Comparison of ENCODE assay signal across 24 mouse cellular contexts in the genomic region with DNA sequence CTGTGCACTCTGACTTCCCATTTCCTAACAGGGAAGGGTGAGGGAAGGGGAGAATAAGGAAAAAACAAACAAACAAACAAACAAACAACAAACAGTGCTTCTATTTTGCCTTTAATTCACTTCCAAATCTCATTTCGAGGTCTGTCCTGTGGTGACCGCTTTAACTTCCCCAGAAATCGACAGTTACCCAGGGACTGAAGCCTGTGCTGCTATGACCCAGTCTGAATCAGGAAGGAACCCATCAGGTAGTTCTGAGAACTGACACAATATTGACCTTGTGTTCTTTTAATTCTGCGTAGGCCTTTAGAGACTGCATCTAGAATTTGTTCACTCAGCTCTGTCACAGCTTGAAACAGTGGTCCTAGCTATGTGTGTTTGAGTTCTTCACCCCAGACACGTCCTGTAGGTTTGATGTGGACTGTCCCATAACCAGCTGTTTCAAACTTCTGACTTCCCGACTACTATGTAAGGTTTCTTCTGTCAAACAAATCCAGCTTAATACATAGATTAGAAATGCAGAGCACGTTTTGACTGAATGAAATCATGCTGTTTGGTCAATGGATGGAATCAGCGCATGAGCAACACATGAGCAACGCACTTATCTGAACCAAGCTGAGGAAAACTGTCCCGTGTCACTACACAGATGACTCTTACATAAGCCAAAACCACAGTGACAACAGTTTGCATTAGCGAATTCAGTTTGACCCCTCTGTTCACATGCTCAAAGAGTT. TPM values are rescaled to one million over a fixed set of nuclear protein-coding genes. Genes with fewer than 3 reads are reported as not detected.
DNase-seq lines count a peak whose midpoint lies in the region; ATAC-seq and TF ChIP-seq lines count a peak whose summit lies in the region.
"Had no signal": no experiment of that assay in that cellular context is flagged by ENCODE, and none has a peak within 500 bp of the region (broad histone marks: within the 10 kb centered on the region; RNA-seq: fewer than 3 reads in every experiment).

No protein-coding gene starts in this region.

- DNase-seq in forebrain, embryonic 14.5 days (ENCODE audit: low spot score), result no peak
- DNase-seq in forebrain, postnatal 0 days, result no peak
- DNase-seq in liver, adult 2 months (ENCODE audit: extremely low read depth, low read depth, low spot score), result peak; percentile 10
- DNase-seq in liver, embryonic 11.5 days (ENCODE audit: low spot score), result no peak
- no peak for DNase-seq in kidney, adult 2 months
- no peak for DNase-seq in ovary, adult 18-20 months (ENCODE audit: low spot score)
- DNase-seq: adrenal gland, postnatal 36 days; cerebellum, adult 11 months; cerebellum, adult 9-11 months; gastrocnemius, postnatal 10 days; heart, adult 2 months; kidney, adult 9 months; kidney, postnatal 25 days; layer of hippocampus, postnatal 36 days; lung, adult 18-20 months; thymus, postnatal 25 days had no signal

- no peak overlapping the region for H3K4me3 ChIP-seq in forebrain, embryonic 14.5 days (ENCODE audit: low read depth, low read length)
- no peak overlapping the region for H3K4me3 ChIP-seq in forebrain, postnatal 0 days (ENCODE audit: low read depth, low read length)
- no peak overlapping the region for H3K4me3 ChIP-seq in liver, adult 2 months (ENCODE audit: insufficient read depth, low read depth, low read length)
- H3K4me3 ChIP-seq in liver, embryonic 11.5 days (ENCODE audit: low read depth, low read length), result no peak overlapping the region
- no peak overlapping the region for H3K4me3 ChIP-seq in forebrain, embryonic 15.5 days
- no peak overlapping the region for H3K4me3 ChIP-seq in kidney, adult 2 months (ENCODE audit: insufficient read depth, low read depth, low read length)
- H3K4me3 ChIP-seq: embryonic facial prominence, embryonic 15.5 days; heart, adult 2 months; heart, embryonic 13.5 days; layer of hippocampus, adult 2 months; liver, embryonic 12.5 days; stomach, embryonic 15.5 days had no signal

- H3K9ac ChIP-seq in forebrain, embryonic 14.5 days (ENCODE audit: low read length), result no peak overlapping the region
- no peak overlapping the region for H3K9ac ChIP-seq in forebrain, postnatal 0 days
- H3K9ac ChIP-seq in liver, adult 2 months (ENCODE audit: low read depth, low read length), result no peak overlapping the region
- H3K9ac ChIP-seq in liver, embryonic 11.5 days (ENCODE audit: low read depth, low read length), result no peak overlapping the region
- H3K9ac ChIP-seq in forebrain, embryonic 15.5 days (replicated peaks), result no peak overlapping the region
- H3K9ac ChIP-seq: embryonic facial prominence, embryonic 15.5 days; heart, embryonic 13.5 days; liver, embryonic 12.5 days; stomach, embryonic 15.5 days had no signal

- 66% methylated on average over 11 of the region's 11 CpGs for WGBS in forebrain, embryonic 14.5 days
- WGBS in forebrain, postnatal 0 days, result 67% methylated on average over 11 of the region's 11 CpGs
- 85% methylated on average over 11 of the region's 11 CpGs for WGBS in liver, adult 2 months
- 75% methylated on average over 11 of the region's 11 CpGs for WGBS in liver, embryonic 11.5 days
- 67% methylated on average over 11 of the region's 11 CpGs for WGBS in forebrain, embryonic 15.5 days
- WGBS in kidney, adult 2 months, result 94% methylated on average over 11 of the region's 11 CpGs

- H3K4me2 ChIP-seq in forebrain, embryonic 14.5 days (ENCODE audit: low read length), result no peak overlapping the region
- H3K4me2 ChIP-seq in forebrain, postnatal 0 days (ENCODE audit: low read depth), result no peak overlapping the region
- no peak overlapping the region for H3K4me2 ChIP-seq in liver, embryonic 11.5 days
- H3K4me2 ChIP-seq in forebrain, embryonic 15.5 days (replicated peaks), result no peak overlapping the region
- H3K4me2 ChIP-seq: embryonic facial prominence, embryonic 15.5 days; heart, embryonic 13.5 days; liver, embryonic 12.5 days; stomach, embryonic 15.5 days had no signal

- H3K27ac ChIP-seq in forebrain, embryonic 14.5 days (ENCODE audit: low read depth, low read length), result peak overlapping the region; percentile 58; the same call in 1 of the 2 replicates
- H3K27ac ChIP-seq in forebrain, postnatal 0 days (ENCODE audit: low read depth, low read length), result no peak overlapping the region
- no peak overlapping the region for H3K27ac ChIP-seq in liver, adult 2 months (replicated peaks; ENCODE audit: insufficient read depth, low read depth, low read length)
- no peak overlapping the region for H3K27ac ChIP-seq in liver, embryonic 11.5 days (ENCODE audit: low read depth, low read length)
- H3K27ac ChIP-seq in forebrain, embryonic 15.5 days (replicated peaks), result peak overlapping the region; percentile 5
- no peak overlapping the region for H3K27ac ChIP-seq in kidney, adult 2 months (ENCODE audit: insufficient read depth, low read depth, low read length)
- H3K27ac ChIP-seq: embryonic facial prominence, embryonic 15.5 days; heart, adult 2 months; heart, embryonic 13.5 days; layer of hippocampus, adult 2 months; liver, embryonic 12.5 days; stomach, embryonic 15.5 days had no signal

- H3K79me2 ChIP-seq in liver, adult 2 months (ENCODE audit: control insufficient read depth, insufficient read depth, low read length), result no peaks in the 10 kb centered on the region

- no peaks in the 10 kb centered on the region for H3K9me3 ChIP-seq in forebrain, embryonic 14.5 days (replicated peaks; ENCODE audit: control insufficient read depth, low read length)
- no peaks in the 10 kb centered on the region for H3K9me3 ChIP-seq in forebrain, postnatal 0 days (ENCODE audit: low read length)
- H3K9me3 ChIP-seq in liver, embryonic 11.5 days (ENCODE audit: control insufficient read depth, low read length), result no peaks in the 10 kb centered on the region
- no peaks in the 10 kb centered on the region for H3K9me3 ChIP-seq in forebrain, embryonic 15.5 days
- H3K9me3 ChIP-seq: embryonic facial prominence, embryonic 15.5 days; heart, embryonic 13.5 days; liver, embryonic 12.5 days; stomach, embryonic 15.5 days had no signal

- no peak for TF ChIP-seq CTCF in forebrain, postnatal 0 days (IDR thresholded peaks at IDR 0.05; ENCODE audit: low read depth)
- TF ChIP-seq CTCF in liver, adult 2 months (IDR thresholded peaks at IDR 0.05; ENCODE audit: low read depth, low read length), result no peak
- TF ChIP-seq CTCF in kidney, adult 2 months (conservative IDR thresholded peaks at IDR 0.05; ENCODE audit: insufficient read depth, insufficient read length, low read depth, low read length), result no peak

- no peak for TF ChIP-seq POLR2A in liver, adult 2 months (IDR thresholded peaks at IDR 0.05; ENCODE audit: extremely low read depth, insufficient read depth, low read length)
- TF ChIP-seq POLR2A in kidney, adult 2 months (IDR thresholded peaks at IDR 0.05; ENCODE audit: low read depth, low read length), result no peak

- ATAC-seq in forebrain, embryonic 14.5 days, result no peak
- no peak for ATAC-seq in forebrain, postnatal 0 days
- ATAC-seq in liver, embryonic 11.5 days (replicated peaks; ENCODE audit: low FRiP score), result no peak
- no peak for ATAC-seq in forebrain, embryonic 15.5 days (replicated peaks)
- ATAC-seq in megakaryocyte progenitor cell, adult 5-6 weeks (replicated peaks; ENCODE audit: poor library complexity), result 0 out of 2 replicates have a peak, but pooled peaks have one; percentile 39
- ATAC-seq: CD4-positive, CD25-positive, alpha-beta regulatory T cell, adult 4 months; liver, embryonic 12.5 days had no signal

- H3K27me3 ChIP-seq in forebrain, embryonic 14.5 days (replicated peaks; ENCODE audit: control insufficient read depth, insufficient read depth, low read length), result no peaks in the 10 kb centered on the region
- no peaks in the 10 kb centered on the region for H3K27me3 ChIP-seq in forebrain, postnatal 0 days (ENCODE audit: insufficient read depth, low read length)
- H3K27me3 ChIP-seq in liver, adult 2 months (ENCODE audit: control insufficient read depth, insufficient read depth, low read length), result no peaks in the 10 kb centered on the region
- H3K27me3 ChIP-seq in liver, embryonic 11.5 days (replicated peaks; ENCODE audit: control insufficient read depth, insufficient read depth, low read length), result no peaks in the 10 kb centered on the region
- H3K27me3 ChIP-seq in forebrain, embryonic 15.5 days, result no peaks in the 10 kb centered on the region
- no peaks in the 10 kb centered on the region for H3K27me3 ChIP-seq in kidney, adult 2 months (replicated peaks; ENCODE audit: control insufficient read depth, insufficient read depth, low read length)
- H3K27me3 ChIP-seq: embryonic facial prominence, embryonic 15.5 days; liver, embryonic 12.5 days; stomach, embryonic 15.5 days had no signal

- H3K36me3 ChIP-seq in forebrain, embryonic 14.5 days (ENCODE audit: control insufficient read depth, insufficient read depth, low read length), result no peaks in the 10 kb centered on the region
- no peaks in the 10 kb centered on the region for H3K36me3 ChIP-seq in forebrain, postnatal 0 days (ENCODE audit: insufficient read depth)
- H3K36me3 ChIP-seq in liver, adult 2 months (ENCODE audit: control insufficient read depth, insufficient read depth, low read length), result no peaks in the 10 kb centered on the region
- no peaks in the 10 kb centered on the region for H3K36me3 ChIP-seq in liver, embryonic 11.5 days (ENCODE audit: control insufficient read depth, insufficient read depth, low read length)
- no peaks in the 10 kb centered on the region for H3K36me3 ChIP-seq in forebrain, embryonic 15.5 days
- H3K36me3 ChIP-seq in kidney, adult 2 months (ENCODE audit: control insufficient read depth, insufficient read depth, low read length), result no peaks in the 10 kb centered on the region
- H3K36me3 ChIP-seq: embryonic facial prominence, embryonic 15.5 days; heart, embryonic 13.5 days; liver, embryonic 12.5 days; stomach, embryonic 15.5 days had no signal

- peaks cover 47% of the 10 kb centered on the region for H3K4me1 ChIP-seq in forebrain, embryonic 14.5 days (ENCODE audit: control insufficient read depth, insufficient read depth, low read length)
- H3K4me1 ChIP-seq in forebrain, postnatal 0 days (ENCODE audit: insufficient read depth), result peaks cover 15% of the 10 kb centered on the region; the same call in 1 of the 2 replicates
- no peaks in the 10 kb centered on the region for H3K4me1 ChIP-seq in liver, adult 2 months (ENCODE audit: control insufficient read depth, insufficient read depth, low read length)
- H3K4me1 ChIP-seq in liver, embryonic 11.5 days (replicated peaks; ENCODE audit: control insufficient read depth, insufficient read depth, low read length), result no peaks in the 10 kb centered on the region
- peaks cover 52% of the 10 kb centered on the region for H3K4me1 ChIP-seq in forebrain, embryonic 15.5 days
- H3K4me1 ChIP-seq in kidney, adult 2 months (ENCODE audit: control insufficient read depth, insufficient read depth, low read length), result no peaks in the 10 kb centered on the region
- H3K4me1 ChIP-seq: heart, embryonic 13.5 days; liver, embryonic 12.5 days; stomach, embryonic 15.5 days had no signal

RNA-seq across cellular contexts. Expression of a gene that starts 59.9 kb away (rescaled TPM):
- polyA plus RNA-seq in forebrain, embryonic 14.5 days (2014; fragmentation: Nextera tagmentation; extraction: Ambion mirVana), result 191 and 206 TPM in 2 replicates
- total RNA-seq in forebrain, postnatal 0 days (2014; rRNA removed), result 78.8 and 103 TPM in 2 replicates
- polyA plus RNA-seq in forebrain, postnatal 0 days (2015; fragmentation: Nextera tagmentation; extraction: Ambion mirVana), result 62.3 and 72.7 TPM in 2 replicates
- 16.2 and 16.7 TPM in 2 replicates for total RNA-seq in liver, adult 2 months (2014; rRNA removed)
- 1.9 and 2.4 TPM in 2 replicates for polyA plus RNA-seq in liver, adult 2 months (2012; rRNA removed)
- 33.1 and 35.1 TPM in 2 replicates for polyA plus RNA-seq in liver, embryonic 11.5 days (2014; fragmentation: Nextera tagmentation; extraction: Ambion mirVana)
- polyA plus RNA-seq in forebrain, embryonic 15.5 days (2015; fragmentation: Nextera tagmentation; extraction: Ambion mirVana), result 142 and 151 TPM in 2 replicates
- 0.59 and 0.85 TPM in 2 replicates for total RNA-seq in megakaryocyte progenitor cell, adult 5-6 weeks (2015)
- total RNA-seq in megakaryocyte progenitor cell, adult 5-6 weeks (2017), result 2.0 and 2.2 TPM in 2 replicates
- 1.8 and 3.5 TPM in 2 replicates for polyA plus RNA-seq in kidney, adult 2 months (2012; rRNA removed)

Comparison
In these comparisons a context has a peak if more than half of its experiments do, and no peak if none do; other contexts are left out.
1. H3K27ac ChIP-seq: peak in forebrain, embryonic 14.5 days (single experiment) and forebrain, embryonic 15.5 days (single experiment); none in forebrain, postnatal 0 days (single experiment), liver, adult 2 months (single experiment), liver, embryonic 11.5 days (single experiment) and kidney, adult 2 months (single experiment).